Mouse (Mus musculus): ENCODE results near the gene Alg1. TPM values are rescaled to one million over a fixed set of nuclear protein-coding genes. Genes with fewer than 3 reads are reported as not detected.
A peak's percentile ranks its signal among the peaks of the same experiment; 100 is the strongest.
"Not testable (repeated sequence)": the region's sequence is repeated elsewhere in the genome, so short reads cannot be mapped to it uniquely, and the experiment has no call there.

The Alg1 gene
- polyA plus RNA-seq, 1 experiment from 2014 or later, result 43.4 TPM

DNA sequence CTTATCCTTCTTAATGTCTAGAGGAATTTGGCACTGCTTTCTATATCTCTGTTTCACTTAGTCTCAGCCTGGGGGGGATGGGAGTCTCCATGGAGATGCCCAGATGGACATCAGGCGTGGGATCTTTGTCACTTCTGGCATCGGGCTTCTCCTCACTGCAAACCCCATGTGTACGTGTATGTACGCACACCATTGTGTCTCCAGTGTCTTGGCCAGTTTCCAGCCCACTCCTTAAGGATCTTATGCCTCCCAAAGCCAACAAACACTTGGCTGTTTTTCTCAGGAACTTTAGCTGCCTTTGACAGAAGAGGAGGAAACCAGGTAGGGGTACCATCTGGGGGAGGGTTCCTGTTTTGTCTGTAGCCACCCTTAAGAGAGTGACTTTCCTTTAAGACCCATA lies 12.0 kb upstream of the Alg1 start:
- H3K27me3 ChIP-seq (ENCODE audit: control insufficient read depth, insufficient read depth, low read depth, low read length), result no peaks in the 10 kb centered on the region; the same call in 1 of the 2 replicates
- H3K36me3 ChIP-seq (ENCODE audit: control insufficient read depth, insufficient read depth, low read length), result no peaks in the 10 kb centered on the region
- no peak overlapping the region for H3K4me2 ChIP-seq (ENCODE audit: low read length)
- H3K9ac ChIP-seq (ENCODE audit: low read depth, low read length), result no peak overlapping the region
- no peaks in the 10 kb centered on the region for H3K4me1 ChIP-seq (ENCODE audit: control insufficient read depth, insufficient read depth, low read length)
- H3K9me3 ChIP-seq (replicated peaks; ENCODE audit: control insufficient read depth, low read length, poor library complexity, severe bottlenecking), result no peaks in the 10 kb centered on the region
- 67% methylated on average over 4 of the region's 4 CpGs for WGBS
- no peak overlapping the region for H3K27ac ChIP-seq (ENCODE audit: low read length)
- ATAC-seq, result no peak
- no peak overlapping the region for H3K4me3 ChIP-seq (ENCODE audit: low read depth, low read length)

DNA sequence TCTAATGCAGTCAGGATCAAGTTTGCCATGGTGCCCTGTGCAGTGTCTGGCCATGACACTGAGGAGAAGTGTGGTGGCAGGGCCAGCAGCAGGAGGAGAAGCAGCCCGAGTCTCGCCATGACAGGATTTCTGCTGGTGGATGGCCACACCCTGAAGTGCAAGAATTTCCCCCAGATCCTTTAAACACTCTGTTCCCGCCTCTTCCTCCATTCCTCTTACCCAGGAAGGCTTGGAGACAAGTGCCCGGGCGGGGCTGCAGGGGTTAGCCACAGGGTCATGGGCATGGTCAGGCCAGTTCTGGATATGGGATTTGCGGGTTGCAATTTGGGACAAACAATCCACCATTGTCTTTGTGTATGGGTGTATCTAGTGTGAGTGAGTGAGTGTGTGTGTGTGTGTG lies 11.3 kb upstream of the Alg1 start, which contains the start of gene AU021092:
Gene AU021092 (minus strand): TSS at position 160 of the 400 bp plus-strand sequence.
- H3K9ac ChIP-seq (ENCODE audit: low read depth, low read length), result no peak within 1 kb of the TSS
- ATAC-seq, result no peak
- H3K4me2 ChIP-seq (ENCODE audit: low read length), result no peak within 1 kb of the TSS
- H3K27ac ChIP-seq (ENCODE audit: low read length), result no peak within 1 kb of the TSS
- H3K9me3 ChIP-seq (replicated peaks; ENCODE audit: control insufficient read depth, low read length, poor library complexity, severe bottlenecking), result no peaks in the 10 kb centered on the region
- 76% methylated on average over 6 of the region's 6 CpGs for WGBS
- H3K27me3 ChIP-seq (ENCODE audit: control insufficient read depth, insufficient read depth, low read depth, low read length), result no peaks in the 10 kb centered on the region; the same call in 1 of the 2 replicates
- no peaks in the 10 kb centered on the region for H3K36me3 ChIP-seq (ENCODE audit: control insufficient read depth, insufficient read depth, low read length)
- no peak within 1 kb of the TSS for H3K4me3 ChIP-seq (ENCODE audit: low read depth, low read length)
- H3K4me1 ChIP-seq (ENCODE audit: control insufficient read depth, insufficient read depth, low read length), result no peaks in the 10 kb centered on the region

DNA sequence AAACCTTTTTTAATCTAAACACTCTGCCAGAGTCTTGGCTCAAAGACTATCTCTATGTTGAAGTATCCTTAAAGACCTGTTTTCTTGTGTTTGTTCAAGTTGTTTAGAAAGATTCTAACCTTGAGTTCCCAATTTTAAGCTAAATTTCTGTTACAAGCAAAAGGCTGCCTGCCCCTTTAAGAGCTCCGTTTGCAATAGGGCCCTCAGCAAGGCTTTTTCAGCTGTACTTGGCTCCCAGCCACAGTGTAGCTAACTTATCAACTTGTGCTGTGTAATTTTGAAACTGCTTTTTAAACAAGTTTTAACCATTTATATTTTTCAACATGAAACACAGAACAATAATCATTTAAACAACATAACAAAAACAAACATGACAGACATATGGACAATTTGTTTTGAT lies 6.9 kb upstream of the Alg1 start:
- H3K9me3 ChIP-seq (replicated peaks; ENCODE audit: control insufficient read depth, low read length, poor library complexity, severe bottlenecking); H3K4me1 ChIP-seq (ENCODE audit: control insufficient read depth, insufficient read depth, low read length); H3K27me3 ChIP-seq (ENCODE audit: control insufficient read depth, insufficient read depth, low read depth, low read length); ATAC-seq; H3K27ac ChIP-seq (ENCODE audit: low read length); H3K4me3 ChIP-seq (ENCODE audit: low read depth, low read length); H3K9ac ChIP-seq (ENCODE audit: low read depth, low read length); H3K36me3 ChIP-seq (ENCODE audit: control insufficient read depth, insufficient read depth, low read length); H3K4me2 ChIP-seq (ENCODE audit: low read length): not testable (repeated sequence)
- WGBS, result 10% methylated on average over 1 of the region's 1 CpGs

DNA sequence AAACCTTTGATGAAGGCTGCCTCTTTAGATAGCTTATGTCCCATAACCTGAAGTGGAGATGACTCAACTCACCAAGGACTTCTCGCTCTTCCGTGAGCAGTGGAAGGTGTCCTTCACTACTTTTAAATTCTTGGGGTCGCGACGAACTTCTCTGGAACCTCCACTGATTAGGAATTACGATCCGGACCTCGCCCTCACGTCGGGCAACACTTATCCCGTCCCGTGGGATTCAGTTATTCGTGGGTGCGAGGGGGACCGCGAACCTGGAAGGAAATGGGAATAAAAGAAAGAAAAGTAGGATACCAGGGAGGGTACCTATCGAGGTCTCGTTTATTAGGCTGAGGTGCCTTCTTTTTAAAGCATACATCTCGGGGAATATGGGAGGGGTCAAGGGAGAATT lies 5.9 kb upstream of the Alg1 start:
- WGBS, result 86% methylated on average over 19 of the region's 19 CpGs
- not testable (repeated sequence) for H3K9me3 ChIP-seq (replicated peaks; ENCODE audit: control insufficient read depth, low read length, poor library complexity, severe bottlenecking); H3K4me3 ChIP-seq (ENCODE audit: low read depth, low read length); ATAC-seq; H3K27me3 ChIP-seq (ENCODE audit: control insufficient read depth, insufficient read depth, low read depth, low read length); H3K27ac ChIP-seq (ENCODE audit: low read length); H3K4me1 ChIP-seq (ENCODE audit: control insufficient read depth, insufficient read depth, low read length); H3K36me3 ChIP-seq (ENCODE audit: control insufficient read depth, insufficient read depth, low read length); H3K9ac ChIP-seq (ENCODE audit: low read depth, low read length); H3K4me2 ChIP-seq (ENCODE audit: low read length)

DNA sequence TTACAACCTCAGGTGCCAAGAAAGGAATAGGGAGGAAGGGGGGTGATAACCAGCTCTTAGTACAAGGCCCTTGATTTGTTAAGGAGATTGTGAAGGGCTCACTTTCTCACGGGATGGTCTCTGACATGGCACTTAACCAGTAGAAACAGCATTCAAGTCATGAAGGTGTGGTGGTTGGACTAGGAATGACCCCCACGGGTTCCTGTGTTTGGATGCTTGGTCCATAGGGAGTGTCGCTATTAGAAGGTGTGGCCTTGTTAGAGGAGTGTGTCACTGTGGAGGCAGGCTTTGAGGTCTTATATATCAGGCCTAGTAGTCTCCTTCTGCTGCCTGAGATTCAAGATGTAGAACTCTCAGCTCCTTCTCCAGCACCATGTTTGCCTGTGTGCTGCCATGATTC lies 5.3 kb upstream of the Alg1 start:
- WGBS, result 83% methylated on average over 3 of the region's 3 CpGs
- not testable (repeated sequence) for H3K9ac ChIP-seq (ENCODE audit: low read depth, low read length); H3K4me1 ChIP-seq (ENCODE audit: control insufficient read depth, insufficient read depth, low read length); H3K27me3 ChIP-seq (ENCODE audit: control insufficient read depth, insufficient read depth, low read depth, low read length); H3K4me3 ChIP-seq (ENCODE audit: low read depth, low read length); H3K4me2 ChIP-seq (ENCODE audit: low read length); ATAC-seq; H3K9me3 ChIP-seq (replicated peaks; ENCODE audit: control insufficient read depth, low read length, poor library complexity, severe bottlenecking); H3K27ac ChIP-seq (ENCODE audit: low read length); H3K36me3 ChIP-seq (ENCODE audit: control insufficient read depth, insufficient read depth, low read length)

DNA sequence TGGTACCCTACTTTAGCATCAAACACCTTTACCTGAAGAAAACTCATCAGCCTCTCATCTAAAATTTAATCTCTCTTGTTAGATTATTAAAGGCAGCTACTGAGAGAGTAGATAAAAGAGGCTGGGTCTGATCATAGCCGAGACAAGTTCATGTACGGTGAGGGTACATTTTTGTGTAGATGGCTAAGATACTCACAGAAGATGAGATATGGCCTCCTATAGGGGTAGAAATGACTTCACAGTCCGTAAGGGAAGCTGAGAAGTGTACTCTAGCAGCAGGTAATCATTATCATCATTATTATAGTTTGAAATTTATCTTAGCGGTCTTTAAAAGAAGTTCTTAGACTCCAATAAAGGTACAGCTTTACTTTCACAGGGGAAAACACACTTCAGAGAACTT lies 439 bp upstream of the Alg1 start:
- Histone ChIP-seq H3K27me3 (ENCODE audit: control insufficient read depth, insufficient read depth, low read depth, low read length) (no peaks in the 10 kb centered on the region; the same call in 1 of the 2 replicates), H3K9me3 (replicated peaks; ENCODE audit: control insufficient read depth, low read length, poor library complexity, severe bottlenecking) (no peaks in the 10 kb centered on the region), H3K27ac (ENCODE audit: low read length) (no peak overlapping the region), H3K4me1 (ENCODE audit: control insufficient read depth, insufficient read depth, low read length) (peaks cover 9% of the 10 kb centered on the region), H3K9ac (ENCODE audit: low read depth, low read length) (no peak overlapping the region), H3K4me3 (ENCODE audit: low read depth, low read length) (peak overlapping the region; percentile 90), H3K36me3 (ENCODE audit: control insufficient read depth, insufficient read depth, low read length) (no peaks in the 10 kb centered on the region), H3K4me2 (ENCODE audit: low read length) (peak overlapping the region; percentile 88)
- 68% methylated on average over 4 of the region's 4 CpGs for WGBS
- peak; percentile 54 for ATAC-seq

DNA sequence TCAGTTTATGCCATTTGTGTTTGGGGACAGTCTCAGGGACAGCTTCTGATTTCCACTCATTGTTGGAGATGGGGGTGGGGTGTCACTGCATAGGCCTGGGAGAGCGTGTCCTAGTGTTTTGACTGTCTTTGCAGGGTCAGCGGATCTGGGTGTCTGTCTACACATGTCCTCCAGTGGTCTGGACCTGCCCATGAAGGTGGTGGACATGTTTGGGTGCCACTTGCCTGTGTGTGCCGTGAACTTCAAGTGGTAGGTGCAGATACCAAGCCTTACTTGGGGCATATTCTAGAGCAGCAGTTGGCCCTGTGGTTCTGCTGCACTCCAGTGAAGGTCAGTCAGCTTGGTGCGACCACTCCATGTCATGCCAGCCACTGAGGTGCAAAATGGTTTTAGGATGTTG lies 8.9 kb downstream of the Alg1 start:
- Histone ChIP-seq H3K36me3 (ENCODE audit: control insufficient read depth, insufficient read depth, low read length) (peaks cover 12% of the 10 kb centered on the region), H3K9ac (ENCODE audit: low read depth, low read length) (no peak overlapping the region), H3K27ac (ENCODE audit: low read length) (no peak overlapping the region), H3K4me3 (ENCODE audit: low read depth, low read length) (no peak overlapping the region), H3K4me1 (ENCODE audit: control insufficient read depth, insufficient read depth, low read length) (no peaks in the 10 kb centered on the region), H3K4me2 (ENCODE audit: low read length) (no peak overlapping the region), H3K27me3 (ENCODE audit: control insufficient read depth, insufficient read depth, low read depth, low read length) (no peaks in the 10 kb centered on the region), H3K9me3 (replicated peaks; ENCODE audit: control insufficient read depth, low read length, poor library complexity, severe bottlenecking) (no peaks in the 10 kb centered on the region)
- 92% methylated on average over 4 of the region's 4 CpGs for WGBS
- no peak for ATAC-seq

DNA sequence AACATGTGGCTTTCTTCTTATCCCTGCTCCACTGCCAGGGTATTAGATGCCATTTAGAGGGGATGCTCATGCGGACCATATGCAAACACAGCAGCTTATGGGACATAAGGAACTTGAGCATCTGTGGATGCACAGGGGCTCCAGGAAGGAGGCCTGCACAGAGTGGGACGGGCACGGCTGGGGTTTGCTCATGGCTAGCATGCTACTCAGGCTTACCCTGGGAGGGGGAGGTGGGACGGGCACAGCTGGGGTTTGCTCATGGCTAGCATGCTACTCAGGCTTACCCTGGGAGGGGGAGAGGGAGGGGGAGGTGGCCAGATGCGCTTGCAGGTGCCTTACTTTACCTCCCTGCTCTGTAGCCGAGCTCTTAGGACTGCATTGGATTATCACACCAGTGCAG lies 9.5 kb downstream of the Alg1 start:
- ATAC-seq, result no peak
- H3K36me3 ChIP-seq (ENCODE audit: control insufficient read depth, insufficient read depth, low read length), result peaks cover 12% of the 10 kb centered on the region
- no peak overlapping the region for H3K4me3 ChIP-seq (ENCODE audit: low read depth, low read length)
- no peak overlapping the region for H3K27ac ChIP-seq (ENCODE audit: low read length)
- H3K4me2 ChIP-seq (ENCODE audit: low read length), result no peak overlapping the region
- no peak overlapping the region for H3K9ac ChIP-seq (ENCODE audit: low read depth, low read length)
- no peaks in the 10 kb centered on the region for H3K27me3 ChIP-seq (ENCODE audit: control insufficient read depth, insufficient read depth, low read depth, low read length)
- no peaks in the 10 kb centered on the region for H3K4me1 ChIP-seq (ENCODE audit: control insufficient read depth, insufficient read depth, low read length)
- WGBS, result 89% methylated on average over 6 of the region's 6 CpGs
- no peaks in the 10 kb centered on the region for H3K9me3 ChIP-seq (replicated peaks; ENCODE audit: control insufficient read depth, low read length, poor library complexity, severe bottlenecking)

DNA sequence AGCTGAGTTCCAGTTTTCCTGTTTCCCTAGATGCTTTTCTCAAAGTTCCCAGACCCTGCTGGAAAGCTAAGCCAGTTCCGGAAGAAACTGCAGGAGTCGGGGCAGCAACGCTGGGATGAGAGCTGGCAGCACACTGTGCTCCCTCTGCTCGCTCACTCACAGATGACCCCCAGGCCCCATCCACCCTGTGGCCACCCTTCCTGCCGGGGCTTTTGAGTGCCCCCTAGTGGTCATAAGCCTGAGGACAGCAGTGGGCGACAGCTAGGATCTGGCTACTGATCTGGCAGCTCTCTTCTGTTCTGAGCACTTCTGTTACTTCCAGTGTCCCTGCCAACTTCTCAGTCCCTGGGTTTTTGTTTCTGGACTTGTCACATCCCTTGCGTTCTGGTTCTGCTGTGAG lies 11.0 kb downstream of the Alg1 start:
- H3K4me2 ChIP-seq (ENCODE audit: low read length), result no peak overlapping the region
- WGBS, result 34% methylated on average over 7 of the region's 7 CpGs
- H3K27me3 ChIP-seq (ENCODE audit: control insufficient read depth, insufficient read depth, low read depth, low read length), result no peaks in the 10 kb centered on the region
- no peaks in the 10 kb centered on the region for H3K4me1 ChIP-seq (ENCODE audit: control insufficient read depth, insufficient read depth, low read length)
- H3K4me3 ChIP-seq (ENCODE audit: low read depth, low read length), result no peak overlapping the region
- peaks cover 18% of the 10 kb centered on the region for H3K36me3 ChIP-seq (ENCODE audit: control insufficient read depth, insufficient read depth, low read length)
- H3K27ac ChIP-seq (ENCODE audit: low read length), result no peak overlapping the region
- H3K9ac ChIP-seq (ENCODE audit: low read depth, low read length), result no peak overlapping the region
- ATAC-seq, result no peak
- H3K9me3 ChIP-seq (replicated peaks; ENCODE audit: control insufficient read depth, low read length, poor library complexity, severe bottlenecking), result no peaks in the 10 kb centered on the region

DNA sequence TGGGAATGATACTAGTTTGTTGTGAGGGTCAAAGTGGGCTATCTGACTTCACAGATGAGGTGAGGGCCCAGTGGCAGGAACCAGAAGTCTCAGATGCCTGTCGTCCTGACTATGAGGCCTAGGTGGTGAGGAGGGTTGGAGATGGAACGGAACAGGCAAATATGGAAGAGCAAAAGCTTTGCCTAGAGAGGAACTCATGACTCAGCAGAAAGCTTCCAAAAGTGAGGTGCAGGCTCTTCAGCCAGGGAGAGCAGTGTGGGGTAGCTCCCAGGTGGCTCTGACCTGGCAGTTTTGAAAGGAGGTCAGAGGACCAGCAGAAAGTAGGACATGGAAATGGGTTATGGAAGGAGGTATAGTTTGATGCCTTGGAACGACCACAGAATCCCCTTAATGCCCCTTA lies 17.5 kb downstream of the Alg1 start:
- Histone ChIP-seq H3K9ac (ENCODE audit: low read depth, low read length) (no peak overlapping the region), H3K4me3 (ENCODE audit: low read depth, low read length) (no peak overlapping the region), H3K27ac (ENCODE audit: low read length) (no peak overlapping the region), H3K4me1 (ENCODE audit: control insufficient read depth, insufficient read depth, low read length) (peaks cover 5% of the 10 kb centered on the region; the same call in 1 of the 2 replicates), H3K27me3 (ENCODE audit: control insufficient read depth, insufficient read depth, low read depth, low read length) (no peaks in the 10 kb centered on the region), H3K4me2 (ENCODE audit: low read length) (no peak overlapping the region), H3K36me3 (ENCODE audit: control insufficient read depth, insufficient read depth, low read length) (peaks cover 8% of the 10 kb centered on the region; the same call in 1 of the 2 replicates), H3K9me3 (replicated peaks; ENCODE audit: control insufficient read depth, low read length, poor library complexity, severe bottlenecking) (no peaks in the 10 kb centered on the region)
- 88% methylated on average over 3 of the region's 3 CpGs for WGBS
- no peak for ATAC-seq
